Mouse (Mus musculus) naive thymus-derived CD4-positive, alpha-beta T cell, adult 5 months (primary cell): Measurements from ENCODE around the gene Srxn1. TPM values are rescaled to one million over a fixed set of nuclear protein-coding genes. Genes with fewer than 3 reads are reported as not detected.

Source experiments
- polyA plus RNA-seq: library from polyadenylated mRNA; unstranded; fragments of 100-300 nt; shearing (Covaris generic); gene quantifications from one replicate; pipeline ENCODE4 v1.2.1, GENCODE M21; 2017

The Srxn1 gene
- not detected for polyA plus RNA-seq

DNA sequence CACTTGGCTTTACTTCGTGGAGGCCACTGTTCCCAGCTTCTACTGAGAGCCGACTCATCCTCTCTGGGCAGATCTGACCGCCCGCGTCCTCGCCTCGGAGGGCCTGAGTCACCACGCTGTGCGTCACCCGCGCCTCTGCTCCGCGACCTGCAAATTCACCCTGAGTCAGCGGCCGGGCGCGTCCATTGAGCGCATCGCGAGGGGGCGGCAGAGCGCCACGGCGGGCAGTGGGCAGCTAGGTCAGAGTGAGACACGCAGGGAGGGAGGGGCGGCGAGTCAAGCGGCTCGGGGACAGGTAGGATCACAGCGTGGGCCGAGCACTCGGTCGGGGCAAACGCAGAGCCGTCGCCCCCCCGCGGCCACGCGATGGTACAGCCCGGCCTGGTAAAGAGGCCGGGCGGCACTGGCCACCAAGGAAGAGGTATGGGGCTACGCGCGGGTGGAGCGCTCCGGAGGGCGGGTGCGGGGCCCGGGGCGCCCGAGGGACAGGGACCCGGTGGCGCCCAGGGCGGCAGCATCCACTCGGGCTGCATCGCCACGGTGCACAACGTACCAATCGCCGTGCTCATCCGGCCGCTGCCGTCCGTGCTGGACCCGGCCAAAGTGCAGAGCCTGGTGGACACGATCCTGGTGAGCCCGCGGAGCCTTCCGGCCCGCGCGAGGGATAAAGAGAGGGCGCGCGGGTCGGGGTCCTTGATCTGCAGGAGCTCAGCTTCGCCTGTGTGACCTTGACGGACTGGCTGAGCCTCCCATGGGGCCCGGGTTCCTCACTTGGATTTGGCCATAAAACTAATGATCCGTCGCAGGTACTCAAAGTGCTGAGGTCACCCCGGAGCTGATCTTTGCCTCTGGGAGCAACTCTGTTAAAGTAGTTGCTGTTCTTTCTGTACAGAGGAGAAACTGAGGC, at the start of gene Srxn1:
Gene Srxn1, plus strand, starts transcription at position 199 of the 907 bp plus-strand sequence.

DNA sequence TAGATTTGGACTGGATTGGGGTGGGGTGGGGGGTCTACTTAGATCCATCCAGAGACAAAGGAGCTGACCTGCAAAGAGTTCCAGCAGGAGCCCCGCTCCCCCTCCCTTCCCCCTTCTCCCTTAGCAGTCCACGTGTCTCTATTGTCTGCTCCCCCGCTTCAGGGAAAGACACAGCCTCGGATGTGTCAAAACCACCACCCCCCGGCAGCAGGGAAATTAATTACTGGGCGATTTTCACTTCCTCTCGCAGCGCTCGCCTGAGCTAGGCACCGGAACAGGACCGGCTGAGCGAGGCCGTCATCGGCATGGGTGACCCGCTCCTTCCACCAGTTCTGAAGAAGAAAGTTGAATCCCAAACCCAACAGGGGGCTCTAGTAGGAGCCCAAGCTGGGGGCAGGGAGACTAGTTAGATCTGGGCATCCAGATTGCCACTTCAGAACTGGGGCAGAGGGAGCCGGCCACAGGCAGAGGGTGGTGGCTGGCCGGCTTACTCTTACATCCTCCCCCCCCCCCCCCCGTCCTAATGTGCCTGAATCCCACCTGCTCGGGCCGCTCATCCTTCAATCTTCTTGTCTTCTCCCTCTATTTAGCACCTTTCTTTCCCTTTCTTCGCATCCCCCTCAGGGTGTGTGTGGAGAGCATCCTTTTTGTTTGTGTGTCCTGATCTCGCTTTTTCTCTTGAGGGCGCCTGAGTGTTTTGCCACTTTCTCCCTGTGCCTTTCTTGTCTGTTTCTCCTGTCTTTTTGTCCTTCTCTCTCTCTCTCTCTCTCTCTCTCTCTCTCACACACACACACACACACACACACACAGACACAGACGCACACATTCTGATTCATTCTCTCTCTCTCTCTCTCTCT, 24.4 kb upstream of the Srxn1 start, which contains the start of gene Scrt2:
Gene Scrt2, plus strand, starts transcription at position 845 of the 857 bp plus-strand sequence.

DNA sequence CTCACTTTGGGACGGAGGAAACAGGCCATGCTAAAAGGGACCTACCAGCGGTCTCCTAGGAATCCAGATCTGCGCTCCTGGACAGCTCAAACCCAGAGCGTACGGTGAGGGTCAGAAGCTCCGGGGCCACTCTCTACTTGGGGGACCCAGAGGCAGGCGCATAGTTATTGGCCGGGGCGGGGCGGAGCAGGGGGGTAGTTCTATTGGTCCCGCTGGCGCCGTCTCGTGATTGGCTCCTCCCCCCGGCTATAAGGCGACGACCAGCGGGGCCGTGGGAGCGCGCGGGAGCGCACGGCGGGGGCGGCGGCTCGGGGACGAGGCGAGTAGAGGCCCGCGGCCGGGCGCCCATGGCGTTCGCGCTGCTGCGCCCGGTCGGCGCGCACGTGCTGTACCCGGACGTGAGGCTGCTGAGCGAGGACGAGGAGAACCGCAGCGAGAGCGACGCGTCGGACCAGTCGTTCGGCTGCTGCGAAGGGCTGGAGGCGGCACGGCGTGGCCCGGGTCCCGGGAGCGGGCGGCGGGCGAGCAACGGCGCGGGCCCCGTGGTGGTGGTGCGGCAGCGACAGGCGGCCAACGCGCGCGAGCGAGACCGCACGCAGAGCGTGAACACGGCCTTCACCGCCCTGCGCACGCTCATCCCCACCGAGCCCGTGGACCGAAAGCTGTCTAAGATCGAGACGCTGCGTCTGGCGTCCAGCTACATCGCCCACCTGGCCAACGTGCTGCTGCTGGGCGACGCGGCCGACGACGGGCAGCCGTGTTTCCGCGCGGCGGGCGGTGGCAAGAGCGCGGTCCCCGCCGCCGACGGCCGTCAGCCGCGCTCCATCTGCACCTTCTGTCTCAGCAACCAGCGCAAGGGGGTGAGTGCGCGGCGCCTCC, 38.2 kb downstream of the Srxn1 start, which contains the start of gene Tcf15:
Gene Tcf15, plus strand, starts transcription at position 283 of the 879 bp plus-strand sequence.

Other genes starting within 250 kb of the Srxn1 start
- not detected for gene Angpt4, start 194.3 kb upstream of the Srxn1 start, polyA plus RNA-seq
- gene Fam110a, start 125.3 kb upstream of the Srxn1 start, polyA plus RNA-seq, result 3.4 TPM
- 2.5 TPM for gene Slc52a3, start 109.0 kb upstream of the Srxn1 start, polyA plus RNA-seq
- not detected for gene Scrt2, start 24.0 kb upstream of the Srxn1 start, polyA plus RNA-seq
- not detected for gene Tcf15, start 38.0 kb downstream of the Srxn1 start, polyA plus RNA-seq
- 44.3 TPM for gene Csnk2a1, start 121.3 kb downstream of the Srxn1 start, polyA plus RNA-seq
- gene Tbc1d20, start 188.3 kb downstream of the Srxn1 start, polyA plus RNA-seq, result 68.7 TPM
- 288 TPM for gene Rbck1, start 227.1 kb downstream of the Srxn1 start, polyA plus RNA-seq
- 12.2 TPM for gene Trib3, start 238.5 kb downstream of the Srxn1 start, polyA plus RNA-seq